Mouse (Mus musculus) ES-E14 (cell line): ENCODE measurements around the gene D5Ertd579e. TPM values are rescaled to one million over a fixed set of nuclear protein-coding genes. Genes with fewer than 3 reads are reported as not detected.
"Not testable (repeated sequence)": the region's sequence is repeated elsewhere in the genome, so short reads cannot be mapped to it uniquely, and the experiment has no call there.

Experiments used
- DNase-seq: peaks from one replicate; pipeline ENCODE4 v3.0.0-alpha.2; 2013; ENCODE audit warnings: low read depth, low spot score
- H3K27ac ChIP-seq: 2 replicates; pipeline ENCODE4 v1.5.1; 2012; ENCODE audit warnings: low read depth, mild to moderate bottlenecking, low read length, moderate library complexity, mixed read lengths; ENCODE audit not compliant: poor library complexity, insufficient read depth, severe bottlenecking
- H3K36me3 ChIP-seq: 2 replicates; pipeline ENCODE4 v1.6.1; 2012; ENCODE audit warnings: mild to moderate bottlenecking, low read length, moderate library complexity, mixed read lengths; ENCODE audit not compliant: control insufficient read depth, poor library complexity, insufficient read depth, severe bottlenecking
- H3K4me1 ChIP-seq, 2 experiments: fragments of 150-350 bp in 1 of 2; sonication (generic) in 1 of 2; 2 replicates each; pipeline ENCODE4 v1.6.1; 2012; ENCODE audit warnings: low read length in 2 of 2, mild to moderate bottlenecking in 1 of 2, mixed read lengths in 1 of 2; ENCODE audit not compliant: control insufficient read depth in 2 of 2, insufficient read depth in 2 of 2, poor library complexity in 1 of 2
- H3K4me3 ChIP-seq, 2 experiments: fragments of 150-350 bp in 1 of 2; sonication (generic) in 1 of 2; 2 replicates each; pipeline ENCODE4 v1.5.1; 2012; ENCODE audit warnings: low read length in 2 of 2, low read depth in 1 of 2, mild to moderate bottlenecking in 1 of 2, mixed read lengths in 1 of 2; ENCODE audit not compliant: insufficient read depth in 1 of 2, poor library complexity in 1 of 2, severe bottlenecking in 1 of 2
- H3K9ac ChIP-seq: 2 replicates; pipeline ENCODE4 v1.6.1; 2012; ENCODE audit warnings: low read depth, mild to moderate bottlenecking, low read length, mixed read lengths; ENCODE audit not compliant: poor library complexity, insufficient read depth, severe bottlenecking
- H3K9me3 ChIP-seq: fragments of 150-350 bp; sonication (generic); 2 replicates; pipeline ENCODE4 v1.6.1; 2012; ENCODE audit warnings: low read depth, mild to moderate bottlenecking, low read length; ENCODE audit not compliant: control insufficient read depth, insufficient read depth
- CHD2 ChIP-seq: IDR thresholded peaks from 2 replicates; pipeline ENCODE4 v1.6.1; 2014; ENCODE audit warnings: mild to moderate bottlenecking, low read depth, low read length, inconsistent platforms
- HCFC1 ChIP-seq: IDR thresholded peaks from 2 replicates; pipeline ENCODE4 v1.6.1; 2012; ENCODE audit warnings: low read length, inconsistent platforms, borderline replicate concordance; ENCODE audit not compliant: insufficient read depth
- MAFK ChIP-seq: IDR thresholded peaks from 2 replicates; pipeline ENCODE4 v1.6.1; 2014; ENCODE audit warnings: mild to moderate bottlenecking, low read depth, low read length, inconsistent platforms; ENCODE audit not compliant: insufficient read depth
- ZC3H11A ChIP-seq: IDR thresholded peaks from 2 replicates; pipeline ENCODE4 v1.6.1; 2012; ENCODE audit warnings: low read depth, mild to moderate bottlenecking, inconsistent platforms, low read length, borderline replicate concordance
- ZNF384 ChIP-seq: IDR thresholded peaks from 2 replicates; pipeline ENCODE4 v1.6.1; 2012; ENCODE audit warnings: low read depth, low read length, inconsistent platforms
- in situ Hi-C, 2 experiments: fragments of 600-800 bp; cut with MboI; formaldehyde crosslinking; loops; one replicate each; pipeline ENCODE4 v1.15.1; 2025; ENCODE audit warnings: low sequenced_read_pairs in 2 of 2, inconsistent platforms in 1 of 2; ENCODE audit not compliant: unreplicated experiment in 2 of 2
- total RNA-seq: library from RNA; depleted of rRNA; stranded (reverse); fragments of 300-350 nt; gene quantifications from 2 replicates; pipeline ENCODE4 v1.2.3, GENCODE M21; 2012

Gene D5Ertd579e
- total RNA-seq, 1 experiment = 19.5 TPM

DNA sequence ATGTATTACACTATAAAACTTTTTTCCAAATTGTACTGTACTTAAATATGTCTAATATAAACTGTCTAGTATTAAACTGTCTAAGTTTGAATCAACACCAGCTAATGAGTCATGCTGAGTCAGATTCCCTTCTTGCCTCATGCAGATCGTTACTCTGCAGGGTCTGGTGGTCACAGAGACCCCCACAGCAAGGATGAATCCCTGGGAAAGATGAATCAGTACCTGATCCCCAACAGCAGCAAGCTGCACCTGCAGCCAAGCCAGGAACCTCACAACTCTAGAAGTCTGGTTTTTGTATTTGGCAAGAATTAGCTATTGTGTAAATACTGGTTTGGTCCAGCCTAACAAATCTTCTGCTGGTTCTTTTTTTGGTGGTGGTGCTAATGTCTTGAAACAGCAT lies 20.4 kb downstream of the D5Ertd579e start:
- H3K4me3 ChIP-seq = no peak overlapping the region
- in situ Hi-C loops = no loop called here
- no peak for TF ChIP-seq ZC3H11A
- no peak for TF ChIP-seq MAFK
- no peak for TF ChIP-seq ZNF384
- TF ChIP-seq HCFC1 = no peak
- no peak for TF ChIP-seq CHD2
- H3K9ac ChIP-seq = no peak overlapping the region
- no peak overlapping the region for H3K27ac ChIP-seq
- DNase-seq = no peak
- no peaks in the 10 kb centered on the region for H3K36me3 ChIP-seq
- no peaks in the 10 kb centered on the region for H3K4me1 ChIP-seq
- H3K9me3 ChIP-seq = no peaks in the 10 kb centered on the region

DNA sequence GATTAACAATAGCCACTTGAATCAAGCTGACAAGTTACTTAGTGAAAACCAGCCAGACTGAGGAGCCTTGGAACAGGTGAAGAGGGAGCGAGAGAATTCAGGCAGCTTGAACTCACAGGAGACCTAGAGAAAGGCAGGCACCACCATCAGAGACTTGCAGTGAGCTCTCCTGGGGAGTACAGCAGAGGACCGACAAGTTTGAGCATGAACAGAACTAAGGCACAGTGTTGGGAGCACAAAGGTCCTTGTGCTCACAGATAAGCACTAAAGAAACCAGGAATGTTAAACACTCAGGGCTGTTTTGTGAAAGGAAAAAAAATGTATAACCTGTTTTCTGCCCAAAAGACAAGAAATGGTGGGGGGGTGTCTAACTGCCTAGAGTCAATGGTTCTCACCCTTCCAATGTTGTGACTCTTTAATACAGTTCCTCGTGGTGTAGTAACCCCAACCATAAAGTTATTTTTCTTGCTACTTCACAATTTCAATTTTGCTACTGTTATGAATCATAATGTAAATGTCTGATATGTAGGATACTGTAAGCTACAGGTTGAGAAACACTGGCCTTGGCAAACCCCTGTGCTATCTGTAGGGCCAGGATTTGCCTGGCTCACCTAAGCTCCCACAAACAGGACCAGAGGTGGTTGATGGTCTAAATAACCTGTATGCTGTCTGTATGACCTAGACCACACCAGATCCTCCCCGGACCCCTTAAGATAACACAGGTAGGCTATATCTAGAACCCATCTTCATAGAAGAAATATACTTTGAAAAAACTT lies 21.0 kb downstream of the D5Ertd579e start:
- no peak for DNase-seq
- no peak overlapping the region for H3K4me3 ChIP-seq

DNA sequence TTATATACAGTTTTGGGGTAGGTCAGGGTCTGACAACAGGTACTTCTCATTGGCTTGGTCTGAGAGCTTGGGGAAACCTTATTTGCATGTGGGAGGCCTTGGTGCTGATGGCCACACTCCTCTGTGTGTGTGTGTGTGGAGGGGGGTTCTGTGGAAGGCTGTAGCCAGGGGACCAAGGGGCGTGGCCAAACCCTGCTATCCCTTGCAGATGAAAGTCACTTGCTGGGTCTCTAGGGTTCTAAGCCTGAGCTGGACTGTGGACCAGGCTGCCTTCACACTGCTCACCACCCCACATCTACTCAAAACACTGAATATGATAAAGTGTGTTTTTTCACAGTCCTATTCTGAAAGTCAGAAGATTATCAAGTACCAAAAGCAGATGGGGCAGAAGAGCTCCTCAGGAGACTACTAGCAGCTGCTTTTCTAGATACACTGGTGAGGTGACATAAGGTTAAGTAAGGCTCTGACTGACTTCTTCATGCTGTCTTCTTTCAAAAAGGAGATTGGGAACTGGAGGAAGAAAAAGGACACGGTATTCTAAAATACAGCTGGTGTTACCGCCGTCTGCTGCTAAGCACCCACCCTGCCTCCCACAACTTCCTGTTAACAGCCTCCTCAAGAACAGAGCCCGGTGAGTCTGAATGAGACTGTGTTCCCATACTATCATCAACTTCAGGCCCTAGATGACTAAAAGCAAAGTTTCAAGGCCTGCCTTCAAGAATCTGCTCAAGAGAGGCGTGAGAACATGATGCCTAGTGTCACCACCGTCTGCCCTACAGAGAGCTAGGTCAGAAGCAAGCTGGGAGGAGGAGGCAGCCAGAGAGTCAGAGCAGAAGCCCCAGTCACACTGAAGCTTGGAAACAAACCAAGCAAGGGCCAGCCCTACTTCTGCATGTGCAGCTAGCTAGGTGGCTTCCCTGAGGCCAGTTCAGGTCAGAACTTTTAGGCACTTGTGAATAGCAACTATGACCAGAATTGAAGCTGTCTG lies 26.5 kb downstream of the D5Ertd579e start:
- DNase-seq = no peak
- Histone ChIP-seq H3K4me1 (no peaks in the 10 kb centered on the region), H3K9me3 (no peaks in the 10 kb centered on the region), H3K4me3 (no peak overlapping the region), H3K9ac (no peak overlapping the region), H3K27ac (no peak overlapping the region), H3K36me3 (no peaks in the 10 kb centered on the region)
- TF ChIP-seq CHD2 (no peak), HCFC1 (no peak), MAFK (no peak), ZC3H11A (no peak), ZNF384 (no peak)
- in situ Hi-C loops = no loop called here

More for the DNA sequence above, 21.0 kb downstream of the D5Ertd579e start:
- H3K9ac ChIP-seq = no peak overlapping the region
- in situ Hi-C loops = no loop called here
- H3K9me3 ChIP-seq = no peaks in the 10 kb centered on the region
- no peak for TF ChIP-seq HCFC1
- H3K27ac ChIP-seq = no peak overlapping the region
- H3K36me3 ChIP-seq = no peaks in the 10 kb centered on the region
- H3K4me1 ChIP-seq = no peaks in the 10 kb centered on the region

DNA sequence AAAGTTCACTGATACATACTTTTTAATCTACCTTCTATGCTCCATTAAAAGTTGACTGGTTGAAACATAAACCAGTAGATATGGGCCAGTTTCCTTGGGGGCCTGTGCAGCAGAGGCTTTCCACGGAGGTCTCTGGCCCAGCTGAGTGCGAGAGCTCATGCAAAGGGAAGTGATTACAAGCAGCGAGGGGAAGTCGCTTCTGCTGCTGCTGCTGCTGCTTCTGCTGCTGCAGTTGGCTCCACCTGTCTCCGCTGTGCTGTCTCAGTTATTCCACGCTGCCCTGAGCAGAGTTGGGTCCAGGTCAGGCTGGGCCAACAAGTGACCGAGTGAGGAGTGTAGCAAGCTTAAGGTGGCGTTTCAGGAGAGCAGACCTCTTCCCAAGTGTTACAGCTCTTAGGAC lies 27.3 kb downstream of the D5Ertd579e start:
- DNase-seq = no peak
- Histone ChIP-seq H3K9me3 (no peaks in the 10 kb centered on the region), H3K36me3 (no peaks in the 10 kb centered on the region), H3K4me3 (no peak overlapping the region), H3K9ac (no peak overlapping the region), H3K27ac (no peak overlapping the region), H3K4me1 (no peaks in the 10 kb centered on the region)
- no peak for TF ChIP-seq ZNF384
- no peak for TF ChIP-seq CHD2
- TF ChIP-seq MAFK = no peak
- no peak for TF ChIP-seq HCFC1
- TF ChIP-seq ZC3H11A = no peak
- in situ Hi-C loops = no loop called here

DNA sequence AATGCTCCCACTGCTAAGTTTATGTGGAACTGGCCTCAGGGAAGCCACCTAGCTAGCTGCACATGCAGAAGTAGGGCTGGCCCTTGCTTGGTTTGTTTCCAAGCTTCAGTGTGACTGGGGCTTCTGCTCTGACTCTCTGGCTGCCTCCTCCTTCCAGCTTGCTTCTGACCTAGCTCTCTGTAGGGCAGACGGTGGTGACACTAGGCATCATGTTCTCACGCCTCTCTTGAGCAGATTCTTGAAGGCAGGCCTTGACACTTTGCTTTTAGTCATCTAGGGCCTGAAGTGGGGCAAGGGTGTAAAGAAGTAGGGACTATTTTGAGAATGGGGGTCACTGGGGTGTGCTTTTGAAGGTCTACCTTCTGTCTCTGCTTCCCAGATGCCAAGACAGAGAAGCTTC lies 27.8 kb downstream of the D5Ertd579e start:
- H3K4me1 ChIP-seq, H3K9me3 ChIP-seq, H3K9ac ChIP-seq, in situ Hi-C loops, H3K4me3 ChIP-seq, H3K36me3 ChIP-seq, DNase-seq, H3K27ac ChIP-seq: not testable (repeated sequence)
